Mouse (Mus musculus): Measurements from ENCODE around the gene Zfp536. TPM values are rescaled to one million over a fixed set of nuclear protein-coding genes. Genes with fewer than 3 reads are reported as not detected.
A peak's percentile ranks its signal among the peaks of the same experiment; 100 is the strongest.

Zfp536 gene
- polyA plus RNA-seq (2015; fragmentation: Nextera tagmentation; extraction: Ambion mirVana): 3.7 and 4.0 TPM in 2 replicates

DNA sequence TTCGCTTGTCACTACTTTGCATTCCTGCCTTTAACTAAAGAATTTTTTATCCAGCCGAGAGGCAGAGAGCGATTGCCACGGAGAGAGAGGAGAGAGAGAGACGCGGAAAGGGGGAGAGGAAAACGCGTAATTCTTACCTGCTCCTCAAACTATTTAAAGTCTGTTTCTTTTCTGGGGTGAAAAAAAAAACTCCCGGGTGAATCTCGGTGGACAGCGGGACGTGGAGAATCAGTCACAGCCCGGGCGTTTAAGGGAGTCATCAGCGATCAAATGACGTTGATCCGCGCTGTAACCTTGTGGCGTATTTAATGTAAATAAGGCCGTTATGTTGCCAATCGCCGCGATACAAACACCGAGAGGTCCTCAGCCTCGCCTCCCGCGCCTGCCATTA, at the start of gene Zfp536:
TSS of gene Zfp536 (minus strand) at position 330 of the 391 bp plus-strand sequence.
- no peak for TF ChIP-seq CTCF (IDR thresholded peaks at IDR 0.05; ENCODE audit: low read depth)
- Histone ChIP-seq H3K27ac (peak within 1 kb of the TSS; percentile 19; the same call in 1 of the 2 replicates), H3K36me3 (ENCODE audit: insufficient read depth, low read length) (no peaks in the 10 kb centered on the region), H3K9me3 (replicated peaks; ENCODE audit: low read length) (no peaks in the 10 kb centered on the region), H3K9ac (ENCODE audit: low read depth, low read length) (no peak within 1 kb of the TSS; the same call in 1 of the 2 replicates), H3K27me3 (ENCODE audit: insufficient read depth, low read length) (peaks cover 41% of the 10 kb centered on the region), H3K4me1 (replicated peaks; ENCODE audit: insufficient read depth, low read length) (peaks cover 17% of the 10 kb centered on the region; the same call in 1 of the 2 replicates), H3K4me2 (ENCODE audit: low read length) (peak within 1 kb of the TSS; percentile 95), H3K4me3 (replicated peaks; ENCODE audit: low read depth, low read length) (peak within 1 kb of the TSS; percentile 49)
- ATAC-seq (replicated peaks; ENCODE audit: low FRiP score, low read depth) (no peak), DNase-seq (ENCODE audit: low spot score) (peak; percentile 28)
- WGBS: 2% methylated on average over 27 of the region's 27 CpGs

- Histone ChIP-seq H3K4me1 (replicated peaks; ENCODE audit: insufficient read depth, low read length) (no peaks in the 10 kb centered on the region), H3K36me3 (ENCODE audit: insufficient read depth, low read length) (no peaks in the 10 kb centered on the region), H3K9ac (ENCODE audit: low read depth, low read length) (no peak overlapping the region), H3K4me3 (replicated peaks; ENCODE audit: low read depth, low read length) (no peak overlapping the region), H3K27ac (no peak overlapping the region), H3K27me3 (ENCODE audit: insufficient read depth, low read length) (no peaks in the 10 kb centered on the region), H3K9me3 (replicated peaks; ENCODE audit: low read length) (no peaks in the 10 kb centered on the region), H3K4me2 (ENCODE audit: low read length) (no peak overlapping the region)
- DNase-seq (ENCODE audit: low spot score) (no peak), ATAC-seq (replicated peaks; ENCODE audit: low FRiP score, low read depth) (no peak)
- WGBS: 80% methylated on average over 11 of the region's 11 CpGs
- TF ChIP-seq CTCF (IDR thresholded peaks at IDR 0.05; ENCODE audit: low read depth): no peak
Measured at GRCm38 (mm10) chr7:37820670-37821301, 47.3 kb upstream of the Zfp536 start.

- DNase-seq (ENCODE audit: low spot score) (no peak), ATAC-seq (replicated peaks; ENCODE audit: low FRiP score, low read depth) (no peak)
- no peaks in the 10 kb centered on the region for H3K36me3 ChIP-seq (ENCODE audit: insufficient read depth, low read length)
- no peak overlapping the region for H3K9ac ChIP-seq (ENCODE audit: low read depth, low read length)
- no peaks in the 10 kb centered on the region for H3K27me3 ChIP-seq (ENCODE audit: insufficient read depth, low read length)
- H3K4me1 ChIP-seq (replicated peaks; ENCODE audit: insufficient read depth, low read length): no peaks in the 10 kb centered on the region
- H3K9me3 ChIP-seq (replicated peaks; ENCODE audit: low read length): no peaks in the 10 kb centered on the region
- no peak for TF ChIP-seq CTCF (IDR thresholded peaks at IDR 0.05; ENCODE audit: low read depth)
- H3K4me3 ChIP-seq (replicated peaks; ENCODE audit: low read depth, low read length): no peak overlapping the region
- no peak overlapping the region for H3K4me2 ChIP-seq (ENCODE audit: low read length)
- no peak overlapping the region for H3K27ac ChIP-seq
- 80% methylated on average over 8 of the region's 8 CpGs for WGBS
Measured at GRCm38 (mm10) chr7:37818631-37819340, 45.3 kb upstream of the Zfp536 start.

GRCm38 (mm10) chr7:37816901-37817300, 43.5 kb upstream of the Zfp536 start:
- Histone ChIP-seq H3K4me3 (replicated peaks; ENCODE audit: low read depth, low read length) (no peak overlapping the region), H3K9ac (ENCODE audit: low read depth, low read length) (no peak overlapping the region), H3K4me1 (replicated peaks; ENCODE audit: insufficient read depth, low read length) (no peaks in the 10 kb centered on the region), H3K36me3 (ENCODE audit: insufficient read depth, low read length) (no peaks in the 10 kb centered on the region), H3K4me2 (ENCODE audit: low read length) (no peak overlapping the region), H3K27ac (no peak overlapping the region), H3K27me3 (ENCODE audit: insufficient read depth, low read length) (no peaks in the 10 kb centered on the region), H3K9me3 (replicated peaks; ENCODE audit: low read length) (no peaks in the 10 kb centered on the region)
- TF ChIP-seq CTCF (IDR thresholded peaks at IDR 0.05; ENCODE audit: low read depth): no peak
- no peak for ATAC-seq (replicated peaks; ENCODE audit: low FRiP score, low read depth)
- 89% methylated on average over 7 of the region's 7 CpGs for WGBS
- no peak for DNase-seq (ENCODE audit: low spot score)

- no peak overlapping the region for H3K4me2 ChIP-seq (ENCODE audit: low read length)
- ATAC-seq (replicated peaks; ENCODE audit: low FRiP score, low read depth) (no peak), DNase-seq (ENCODE audit: low spot score) (no peak)
- H3K9me3 ChIP-seq (replicated peaks; ENCODE audit: low read length): no peaks in the 10 kb centered on the region
- H3K36me3 ChIP-seq (ENCODE audit: insufficient read depth, low read length): no peaks in the 10 kb centered on the region
- no peaks in the 10 kb centered on the region for H3K27me3 ChIP-seq (ENCODE audit: insufficient read depth, low read length)
- TF ChIP-seq CTCF (IDR thresholded peaks at IDR 0.05; ENCODE audit: low read depth): no peak
- no peak overlapping the region for H3K27ac ChIP-seq
- no peak overlapping the region for H3K9ac ChIP-seq (ENCODE audit: low read depth, low read length)
- WGBS: 55% methylated on average over 8 of the region's 8 CpGs
- H3K4me1 ChIP-seq (replicated peaks; ENCODE audit: insufficient read depth, low read length): no peaks in the 10 kb centered on the region
- H3K4me3 ChIP-seq (replicated peaks; ENCODE audit: low read depth, low read length): no peak overlapping the region
Measured at GRCm38 (mm10) chr7:37814844-37815406, 41.5 kb upstream of the Zfp536 start.

DNA sequence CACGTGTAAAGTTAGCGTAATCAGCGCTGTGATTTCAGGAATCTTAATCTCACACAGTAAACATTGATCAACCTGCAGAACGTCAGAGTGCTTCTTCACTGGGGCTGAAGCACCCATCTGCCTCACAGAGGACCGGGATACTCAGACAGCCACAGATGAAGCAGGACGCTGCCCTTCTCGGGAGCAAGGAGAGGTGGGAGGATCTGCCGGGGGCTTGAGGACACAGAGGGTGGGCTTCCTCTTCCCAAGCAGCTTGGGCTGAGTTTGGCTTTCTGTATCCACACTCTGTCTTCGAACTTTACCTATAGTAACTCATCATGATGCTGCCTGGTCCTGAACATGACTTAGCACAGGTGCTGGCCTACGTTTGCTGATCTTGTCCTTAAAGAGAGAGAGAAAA, 40.2 kb upstream of the Zfp536 start:
- H3K4me3 ChIP-seq (replicated peaks; ENCODE audit: low read depth, low read length): no peak overlapping the region
- H3K4me2 ChIP-seq (ENCODE audit: low read length): no peak overlapping the region
- no peak for TF ChIP-seq CTCF (IDR thresholded peaks at IDR 0.05; ENCODE audit: low read depth)
- DNase-seq (ENCODE audit: low spot score): no peak
- no peak overlapping the region for H3K27ac ChIP-seq
- 76% methylated on average over 10 of the region's 10 CpGs for WGBS
- H3K9ac ChIP-seq (ENCODE audit: low read depth, low read length): no peak overlapping the region
- H3K9me3 ChIP-seq (replicated peaks; ENCODE audit: low read length): no peaks in the 10 kb centered on the region
- H3K27me3 ChIP-seq (ENCODE audit: insufficient read depth, low read length): no peaks in the 10 kb centered on the region
- H3K4me1 ChIP-seq (replicated peaks; ENCODE audit: insufficient read depth, low read length): no peaks in the 10 kb centered on the region
- ATAC-seq (replicated peaks; ENCODE audit: low FRiP score, low read depth): no peak
- H3K36me3 ChIP-seq (ENCODE audit: insufficient read depth, low read length): no peaks in the 10 kb centered on the region

Data from kidney, postnatal 0 days (tissue).